Mouse (Mus musculus) gastrocnemius, postnatal 25 days (tissue): ENCODE data around the gene Nipal4. TPM values are rescaled to one million over a fixed set of nuclear protein-coding genes. Genes with fewer than 3 reads are reported as not detected.

Experiments
- DNase-seq: peaks from one replicate; pipeline ENCODE4 v3.0.0; 2022
- microRNA-seq, 2 experiments: library from miRNA; unstranded; fragments of <30 nt; microRNA quantifications; one replicate each; pipeline ENCODE4 v1.2.0; 2021; ENCODE audit warnings: borderline replicate concordance in 2 of 2
- total RNA-seq, 2 experiments: library from RNA; stranded (reverse); gene quantifications; 1 replicate in 1 of 2; 2 replicates in 1 of 2; pipeline ENCODE4 v1.2.3; 2021

Gene Nipal4
- total RNA-seq, 2 experiments from 2014 or later = not detected

DNA sequence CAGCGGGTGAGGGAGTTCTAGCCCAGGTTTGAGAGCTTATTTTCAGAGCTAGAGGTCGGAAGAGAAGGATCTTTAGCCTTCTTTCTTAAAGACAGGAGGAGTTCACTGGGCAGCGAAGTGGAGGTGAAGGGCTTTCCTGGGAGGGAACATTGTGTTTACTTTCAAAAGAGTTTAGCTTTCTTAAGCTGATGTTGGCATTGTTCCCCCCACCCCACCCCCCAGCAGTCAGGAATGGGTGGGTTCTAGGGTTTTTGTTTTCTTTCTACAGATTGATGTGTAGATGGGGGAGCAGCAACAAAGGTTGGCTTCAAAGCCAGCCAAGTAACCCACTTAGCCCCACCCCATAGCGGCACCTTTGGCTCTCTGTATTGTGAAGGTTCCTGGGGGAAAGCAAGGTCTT is 51.3 kb downstream of the Nipal4 start:
- no peak for DNase-seq

DNA sequence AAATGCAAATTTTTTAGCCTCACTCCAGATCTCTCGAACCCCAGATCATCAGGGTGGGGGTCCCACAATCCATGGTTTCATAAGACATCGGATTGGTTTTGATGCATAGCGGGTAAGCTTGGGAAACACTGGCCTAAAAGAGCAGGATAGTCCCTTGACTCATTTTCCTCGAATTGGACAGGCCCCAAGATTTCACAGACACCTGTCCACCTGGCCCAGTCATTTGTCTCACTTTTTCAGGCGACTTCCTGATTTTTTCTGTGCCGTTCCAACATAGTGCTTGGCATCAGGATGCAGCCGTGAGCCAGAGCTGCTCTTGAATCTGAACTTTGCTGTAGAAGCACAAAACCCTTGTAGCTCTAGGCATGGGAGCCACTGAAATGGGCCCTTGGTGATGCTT is 52.1 kb downstream of the Nipal4 start:
- no peak for DNase-seq

DNA sequence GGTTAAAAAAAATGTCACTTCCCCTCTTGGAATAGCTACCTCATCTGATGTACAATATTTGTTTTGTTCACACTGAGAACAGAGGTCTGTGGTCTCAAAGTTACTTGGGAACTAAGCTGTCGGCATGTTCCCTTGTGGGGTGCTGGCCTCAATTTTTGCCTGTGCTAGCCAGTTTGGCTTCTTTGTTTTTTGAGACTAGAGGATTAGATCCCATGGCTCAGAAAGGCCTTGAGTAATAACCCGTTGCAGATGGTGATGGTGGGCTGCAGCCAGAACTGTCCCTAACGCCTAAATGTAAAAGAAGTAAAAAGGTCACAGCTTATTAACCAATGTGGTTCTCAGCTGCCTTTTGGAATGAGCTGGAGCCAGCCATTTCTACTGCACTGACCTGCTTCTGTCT is 53.1 kb downstream of the Nipal4 start:
- peak; percentile 59 for DNase-seq

DNA sequence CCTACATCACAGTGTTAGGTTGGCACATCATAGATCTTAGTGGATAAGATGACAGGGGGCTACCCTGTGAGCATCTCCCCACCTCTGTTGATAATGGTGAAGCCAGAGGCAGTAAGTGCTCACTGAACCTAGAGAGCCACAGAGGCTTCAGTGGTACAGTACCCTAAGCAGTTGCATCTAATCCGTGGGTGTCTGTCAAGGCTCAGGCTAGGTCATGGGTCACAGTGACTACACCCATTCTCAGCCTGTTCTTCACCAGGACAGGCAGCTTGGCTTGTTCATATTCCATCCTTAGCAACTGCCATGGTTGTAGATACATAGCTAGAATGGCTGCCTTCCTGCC is 55.4 kb downstream of the Nipal4 start:
- no peak for DNase-seq

DNA sequence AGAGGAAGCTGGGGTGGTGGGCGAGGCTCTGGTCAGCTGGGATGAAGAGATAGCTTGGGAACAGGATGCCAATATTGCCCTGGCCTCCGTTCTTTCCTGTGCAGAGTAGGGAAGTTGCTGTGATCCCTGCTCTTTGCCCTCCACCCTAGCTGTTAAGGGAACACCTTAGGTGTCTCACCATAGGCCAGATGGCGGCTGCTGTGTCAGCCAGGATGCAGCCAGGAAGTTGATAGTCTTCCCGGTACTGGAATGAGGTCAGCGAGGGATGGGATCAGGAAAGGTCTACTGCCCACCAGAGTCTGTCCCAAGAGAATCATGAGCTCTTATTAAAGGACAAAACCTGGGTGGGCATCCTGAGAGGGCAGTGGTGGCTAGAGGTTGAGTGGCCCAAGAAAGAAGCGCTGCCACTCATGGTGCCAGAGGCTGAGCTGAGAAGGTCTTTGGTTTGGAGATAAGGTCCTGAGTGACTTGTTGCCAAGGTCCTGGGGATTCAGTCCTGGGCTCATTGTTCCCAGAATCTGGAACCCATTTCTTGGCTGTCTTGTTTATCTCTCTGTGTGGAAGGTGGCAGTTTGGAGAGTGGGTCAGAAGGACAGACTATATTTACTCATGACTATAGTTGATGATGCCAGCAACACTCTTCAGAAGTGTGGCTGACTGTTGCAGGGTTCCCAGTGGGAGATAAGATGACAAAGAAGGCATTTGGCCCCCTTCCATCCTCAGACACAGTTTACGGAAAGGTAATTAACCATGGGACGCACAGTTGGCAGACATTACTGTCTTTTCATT is 56.0 kb downstream of the Nipal4 start:
- no peak for DNase-seq

DNA sequence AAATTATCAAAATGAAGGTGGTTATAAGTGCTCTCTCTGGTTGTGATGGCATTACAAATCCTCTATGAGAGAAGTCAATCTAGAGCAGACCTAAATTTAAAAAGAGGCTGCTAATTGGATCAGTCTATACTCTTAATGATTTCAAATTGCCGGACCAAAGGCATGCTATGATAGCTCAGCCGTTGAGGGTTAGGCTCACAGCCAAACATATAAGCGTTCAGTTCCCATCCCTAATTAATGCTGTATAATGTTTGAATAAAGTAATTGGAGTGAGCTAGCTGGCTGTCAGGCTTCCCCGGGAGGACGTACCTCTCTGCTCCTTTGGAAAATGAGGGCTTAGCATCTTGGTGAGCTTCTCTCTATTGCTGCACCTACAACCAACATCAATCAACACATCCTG is 57.1 kb downstream of the Nipal4 start:
- DNase-seq = no peak

DNA sequence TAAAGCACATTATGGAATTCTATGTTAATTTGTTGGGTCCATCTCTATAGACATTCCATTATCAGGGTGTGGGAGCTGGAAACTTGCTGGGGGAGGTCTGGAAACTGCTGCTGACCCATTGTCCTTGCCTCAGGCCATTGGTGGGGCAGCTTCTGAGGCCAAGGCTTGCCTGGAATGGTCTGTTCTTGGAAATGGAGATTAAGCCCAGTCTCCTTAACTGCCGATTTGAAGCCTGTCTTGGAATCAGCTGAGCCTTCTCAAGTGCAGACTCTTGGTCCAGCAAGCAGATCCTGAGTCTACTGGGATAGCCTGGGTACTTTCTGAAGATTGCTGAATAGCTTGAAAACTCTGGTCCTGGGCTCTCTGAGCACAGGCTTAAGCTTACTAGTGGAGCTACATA is 59.3 kb downstream of the Nipal4 start:
- no peak for DNase-seq

DNA sequence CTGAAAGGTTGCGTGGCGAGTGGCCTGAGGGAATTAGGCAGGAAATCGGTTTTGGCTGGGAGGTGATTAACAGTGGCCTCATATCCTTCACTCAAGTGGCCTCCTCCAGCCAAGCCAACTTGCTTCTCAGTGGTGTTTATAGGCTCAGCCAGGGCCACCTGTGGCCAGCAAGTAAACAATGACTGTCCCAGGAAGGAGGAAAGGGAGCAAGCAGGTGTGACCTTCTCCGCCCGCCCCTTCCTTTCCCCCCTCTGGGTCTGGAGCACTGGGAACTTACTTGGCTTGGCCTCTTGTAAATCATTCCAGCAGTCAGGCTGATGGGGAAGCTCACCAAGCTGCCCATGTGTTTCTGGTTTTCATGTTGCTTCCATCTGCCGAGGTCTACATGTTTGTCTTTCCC is 64.2 kb downstream of the Nipal4 start:
- peak; percentile 76 for DNase-seq

Small RNA genes lying within 50 kb of the gene (microRNA-seq; reads per million reads assigned to microRNA genes)
- gene Mir7239 (0 reads per million in 2 experiments), gene Mir8100 (0 to 0.53 reads per million in 2 experiments)

Other genes with a start within 250 kb of the Nipal4 start
- gene Lsm11, start 221.6 kb downstream of the Nipal4 start, total RNA-seq = 1 to 10 TPM; 1.9 to 2.6 TPM
- 1 to 10 TPM; 4.8 to 5.4 TPM for gene Thg1l, start 211.0 kb downstream of the Nipal4 start, total RNA-seq
- gene Sox30, start 186.2 kb downstream of the Nipal4 start, total RNA-seq = not detected
- gene Gm12166, start 114.2 kb downstream of the Nipal4 start, total RNA-seq = 1 to 10 TPM in 1 of 2 experiments, under 1 TPM in 1; 0.51 to 1.2 TPM
- 1 to 10 TPM; 4.9 to 8.0 TPM for gene Adam19, start 110.5 kb downstream of the Nipal4 start, total RNA-seq
- gene Fndc9, start 69.0 kb upstream of the Nipal4 start, total RNA-seq = not detected
- gene Cyfip2, start 146.4 kb upstream of the Nipal4 start, total RNA-seq = under 1 TPM; 0.54 to 0.90 TPM
- gene Itk, start 223.0 kb upstream of the Nipal4 start, total RNA-seq = under 1 TPM in 1 of 2 experiments, not detected in 1; 0.08 TPM
- not detected for gene Fam71b, start 230.1 kb upstream of the Nipal4 start, total RNA-seq